Mouse (Mus musculus) forebrain, postnatal 0 days (tissue): ENCODE measurements at regions not wholly inside any gene's neighbourhood (a gene's known extent, or its start where the extent isn't known, plus 50 kb on each side); places are given as distances from the start of the nearest gene placed in this dataset.

ENCODE experiments used
- ATAC-seq: fragments of 200-750 bp; cut with Nextera tagmentation; 2 replicates; pipeline ENCODE4 v1.8.0; 2017; ENCODE audit warnings: mild to moderate bottlenecking, moderate library complexity
- DNase-seq: peaks from one replicate; pipeline ENCODE4 v3.0.0-alpha.2; 2015
- H3K27ac ChIP-seq: fragments of 300-500 bp; sonication (generic); 2 replicates; pipeline ENCODE4 v1.5.1; 2014; ENCODE audit warnings: low read depth, mild to moderate bottlenecking, antibody characterized with exemption, low read length, moderate library complexity, mixed read lengths
- H3K27me3 ChIP-seq: fragments of 300-500 bp; sonication (generic); 2 replicates; pipeline ENCODE4 v1.6.1; 2014; ENCODE audit warnings: mild to moderate bottlenecking, low read length, mixed read lengths; ENCODE audit not compliant: insufficient read depth
- H3K36me3 ChIP-seq: fragments of 300-500 bp; sonication (generic); 2 replicates; pipeline ENCODE4 v1.6.1; 2014; ENCODE audit warnings: mild to moderate bottlenecking, moderate library complexity; ENCODE audit not compliant: insufficient read depth
- H3K4me1 ChIP-seq: fragments of 300-500 bp; sonication (generic); 2 replicates; pipeline ENCODE4 v1.6.1; 2014; ENCODE audit warnings: antibody characterized with exemption; ENCODE audit not compliant: insufficient read depth
- H3K4me2 ChIP-seq: fragments of 300-500 bp; sonication (generic); 2 replicates; pipeline ENCODE4 v1.6.1; 2014; ENCODE audit warnings: low read depth, mild to moderate bottlenecking, moderate library complexity
- H3K4me3 ChIP-seq: fragments of 300-500 bp; sonication (generic); 2 replicates; pipeline ENCODE4 v1.5.1; 2014; ENCODE audit warnings: low read depth, low read length, mixed read lengths
- H3K9ac ChIP-seq: fragments of 300-500 bp; sonication (generic); 2 replicates; pipeline ENCODE4 v1.6.1; 2014; ENCODE audit warnings: mild to moderate bottlenecking
- H3K9me3 ChIP-seq: fragments of 300-500 bp; sonication (generic); 2 replicates; pipeline ENCODE4 v1.6.1; 2016; ENCODE audit warnings: low read length
- CTCF ChIP-seq: sonication (generic); IDR thresholded peaks from 2 replicates; pipeline ENCODE4 v1.5.1; 2016; ENCODE audit warnings: antibody characterized with exemption, control low read depth, low read depth
- WGBS: fragments of 180-500 bp; shearing (Covaris S2); extraction: QIAGEN DNeasy Blood & Tissue Kit; methylation state at CpG from one replicate; pipeline ENCODE4 v1.1.7; 2014; 5-methylcytosine and 5-hydroxymethylcytosine counted together

- H3K4me1 ChIP-seq: no peaks in the 10 kb centered on the region
- WGBS: 30% methylated on average over 11 of the region's 11 CpGs
- TF ChIP-seq CTCF: no peak
- H3K27ac ChIP-seq: no peak overlapping the region
- no peaks in the 10 kb centered on the region for H3K36me3 ChIP-seq
- no peak overlapping the region for H3K4me2 ChIP-seq
- H3K27me3 ChIP-seq: no peaks in the 10 kb centered on the region
- H3K9me3 ChIP-seq: no peaks in the 10 kb centered on the region
- peak; percentile 25 for DNase-seq
- no peak overlapping the region for H3K9ac ChIP-seq
- H3K4me3 ChIP-seq: no peak overlapping the region
- ATAC-seq: peak; percentile 88
Observed at GRCm38 (mm10) chr14:33824421-33824874, 98.9 kb upstream of the Gdf10 start.

- Histone ChIP-seq H3K4me1 (no peaks in the 10 kb centered on the region), H3K9ac (no peak overlapping the region), H3K36me3 (no peaks in the 10 kb centered on the region), H3K27me3 (no peaks in the 10 kb centered on the region), H3K27ac (no peak overlapping the region), H3K4me3 (no peak overlapping the region), H3K9me3 (no peaks in the 10 kb centered on the region), H3K4me2 (no peak overlapping the region)
- DNase-seq: no peak
- TF ChIP-seq CTCF: no peak
- WGBS: 85% methylated on average over 12 of the region's 12 CpGs
- no peak for ATAC-seq
Observed at GRCm38 (mm10) chr14:33826003-33826644, 97.3 kb upstream of the Gdf10 start.

GRCm38 (mm10) chr14:33832650-33833319 lies 90.6 kb upstream of the Gdf10 start:
- H3K27ac ChIP-seq: no peak overlapping the region
- H3K9me3 ChIP-seq: no peaks in the 10 kb centered on the region
- no peak overlapping the region for H3K4me2 ChIP-seq
- TF ChIP-seq CTCF: peak; percentile 19; the same call in 1 of the 2 replicates
- H3K4me3 ChIP-seq: no peak overlapping the region
- no peaks in the 10 kb centered on the region for H3K4me1 ChIP-seq
- peak; percentile 31 for DNase-seq
- no peak overlapping the region for H3K9ac ChIP-seq
- H3K36me3 ChIP-seq: no peaks in the 10 kb centered on the region
- WGBS: 42% methylated on average over 14 of the region's 14 CpGs
- no peak for ATAC-seq
- no peaks in the 10 kb centered on the region for H3K27me3 ChIP-seq

GRCm38 (mm10) chr14:33836341-33836740 lies 87.0 kb upstream of the Gdf10 start:
- Histone ChIP-seq H3K4me1 (no peaks in the 10 kb centered on the region), H3K9ac (no peak overlapping the region), H3K36me3 (no peaks in the 10 kb centered on the region), H3K9me3 (no peaks in the 10 kb centered on the region), H3K27me3 (no peaks in the 10 kb centered on the region), H3K4me2 (no peak overlapping the region), H3K4me3 (no peak overlapping the region), H3K27ac (no peak overlapping the region)
- WGBS: 92% methylated on average over 11 of the region's 11 CpGs
- ATAC-seq (no peak), DNase-seq (no peak)
- no peak for TF ChIP-seq CTCF

DNA sequence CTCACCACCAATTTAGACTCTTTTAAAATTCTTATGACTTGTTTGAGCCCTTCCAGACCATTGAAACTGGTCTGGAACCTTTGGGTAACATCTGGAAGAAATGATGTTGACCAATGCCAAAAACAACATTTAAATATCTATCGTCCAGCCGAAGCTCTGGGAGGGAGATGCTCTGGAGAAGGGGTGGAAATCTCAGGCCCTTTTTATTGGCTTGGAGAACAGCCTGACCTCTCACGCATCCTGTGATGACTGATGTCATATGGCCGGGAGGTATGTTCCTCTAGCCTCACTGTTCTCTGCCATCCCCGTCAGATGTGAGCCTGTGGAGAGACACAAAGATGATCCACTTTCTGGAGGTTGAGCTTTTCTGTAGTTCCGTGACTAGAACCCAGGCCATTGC lies 81.6 kb upstream of the Gdf10 start:
- Histone ChIP-seq H3K9ac (no peak overlapping the region), H3K9me3 (no peaks in the 10 kb centered on the region)
- 89% methylated on average over 6 of the region's 6 CpGs for WGBS

DNA sequence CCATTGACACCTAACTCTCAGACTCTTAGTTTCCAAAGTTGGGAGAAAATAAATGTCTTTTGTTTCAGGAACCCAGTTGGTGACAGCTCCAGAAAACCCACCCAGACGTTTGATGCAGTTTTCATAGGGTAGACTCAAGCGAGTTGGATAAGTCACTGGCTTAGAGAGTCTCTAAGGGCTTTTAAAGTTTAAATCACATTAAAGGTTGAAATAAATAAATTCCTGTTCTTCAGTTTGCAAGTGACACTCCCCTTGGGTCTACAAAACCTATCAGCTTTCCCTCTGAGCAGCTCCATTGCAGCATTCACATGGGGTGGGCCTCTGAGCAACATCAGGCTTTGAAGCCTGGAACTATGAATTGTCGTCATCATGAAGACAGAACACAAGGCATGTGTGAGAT lies 69.9 kb upstream of the Gdf10 start:
- H3K9me3 ChIP-seq: no peaks in the 10 kb centered on the region
- TF ChIP-seq CTCF: no peak
- no peak for DNase-seq
- H3K27ac ChIP-seq: no peak overlapping the region
- no peak for ATAC-seq
- H3K36me3 ChIP-seq: no peaks in the 10 kb centered on the region
- no peak overlapping the region for H3K9ac ChIP-seq
- H3K4me2 ChIP-seq: no peak overlapping the region
- H3K4me3 ChIP-seq: no peak overlapping the region
- no peaks in the 10 kb centered on the region for H3K27me3 ChIP-seq
- 88% methylated on average over 3 of the region's 3 CpGs for WGBS
- no peaks in the 10 kb centered on the region for H3K4me1 ChIP-seq

More for the DNA sequence above, 81.6 kb upstream of the Gdf10 start:
- ATAC-seq (no peak), DNase-seq (no peak)
- Histone ChIP-seq H3K27me3 (no peaks in the 10 kb centered on the region), H3K36me3 (no peaks in the 10 kb centered on the region), H3K4me1 (no peaks in the 10 kb centered on the region), H3K4me2 (no peak overlapping the region), H3K4me3 (no peak overlapping the region), H3K27ac (no peak overlapping the region)
- TF ChIP-seq CTCF: no peak

DNA sequence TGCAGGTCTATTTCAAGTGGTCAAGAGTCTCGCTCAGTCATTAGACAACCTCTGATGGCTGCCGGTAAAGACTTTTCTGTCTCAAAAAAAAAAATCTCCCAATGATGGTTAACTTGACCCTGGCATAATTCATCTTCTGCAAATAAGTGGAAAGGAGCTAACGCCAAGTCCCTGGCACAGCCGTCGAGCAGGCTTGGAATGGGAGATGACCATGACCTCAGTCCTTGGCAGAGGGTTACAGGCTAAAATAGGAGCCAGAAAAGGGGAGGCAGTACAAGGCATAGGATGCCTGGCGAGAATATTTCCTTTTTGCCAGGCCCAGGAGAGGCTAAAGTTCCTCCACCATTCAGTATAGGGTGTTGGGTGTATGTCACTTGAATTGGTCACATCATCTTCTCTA lies 69.2 kb upstream of the Gdf10 start:
- H3K4me2 ChIP-seq: no peak overlapping the region
- no peaks in the 10 kb centered on the region for H3K9me3 ChIP-seq
- DNase-seq (no peak), ATAC-seq (no peak)
- no peaks in the 10 kb centered on the region for H3K4me1 ChIP-seq
- no peaks in the 10 kb centered on the region for H3K36me3 ChIP-seq
- no peak for TF ChIP-seq CTCF
- no peak overlapping the region for H3K4me3 ChIP-seq
- H3K9ac ChIP-seq: no peak overlapping the region
- H3K27ac ChIP-seq: no peak overlapping the region
- 85% methylated on average over 6 of the region's 6 CpGs for WGBS
- H3K27me3 ChIP-seq: no peaks in the 10 kb centered on the region
